In the genomic region with DNA sequence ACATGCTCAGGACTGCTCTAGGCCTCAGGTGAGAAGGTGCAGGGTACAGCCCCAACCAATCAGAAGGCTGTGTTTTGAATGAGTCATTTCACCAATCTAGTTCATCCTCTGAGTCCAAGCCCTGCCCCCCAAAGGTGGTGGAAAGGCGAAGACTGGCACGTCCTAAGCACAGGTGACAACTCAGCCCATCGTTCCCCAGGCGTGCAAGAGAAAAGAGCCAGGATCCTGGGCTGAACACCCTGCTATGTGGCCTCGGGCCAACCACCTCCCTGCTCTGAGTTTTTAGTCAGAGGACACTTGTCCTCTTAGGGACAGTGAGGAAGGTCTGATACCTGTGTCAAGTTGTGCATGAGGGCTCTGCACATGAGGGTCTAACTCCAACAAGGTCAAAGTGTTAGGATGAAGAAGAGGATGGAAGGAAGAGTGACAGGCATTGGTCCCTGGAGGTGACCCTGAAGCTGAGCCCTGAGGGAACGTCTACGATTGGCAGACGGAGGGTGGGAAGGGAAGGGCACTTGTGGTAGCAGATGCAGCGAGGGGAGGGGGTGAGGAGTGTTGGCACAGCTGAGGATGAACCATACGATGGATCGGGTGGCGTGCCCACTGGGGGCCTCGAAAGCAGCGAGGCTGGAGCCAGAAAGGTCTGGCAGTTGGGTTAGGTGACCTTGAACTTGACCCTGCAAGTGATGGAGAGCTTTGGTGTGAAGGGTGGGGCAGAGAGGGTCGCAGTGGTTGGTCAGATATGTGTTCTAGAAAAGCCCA, we compare ENCODE assay signal across 15 mouse cellular contexts.
A peak's percentile ranks its signal among the peaks of the same experiment; 100 is the strongest.
DNase-seq lines count a peak whose midpoint lies in the region; ATAC-seq lines count a peak whose summit lies in the region.
"Had no signal": no experiment of that assay in that cellular context is flagged by ENCODE, and none has a peak within 500 bp of the region (broad histone marks: within the 10 kb centered on the region; RNA-seq: fewer than 3 reads in every experiment).

No protein-coding gene starts in this region.

- no peaks in the 10 kb centered on the region for H3K36me3 ChIP-seq in heart, embryonic 13.5 days
- no peaks in the 10 kb centered on the region for H3K36me3 ChIP-seq in neural tube, embryonic 13.5 days
- H3K36me3 ChIP-seq in forebrain, embryonic 14.5 days (ENCODE audit: control insufficient read depth, insufficient read depth, low read length): no peaks in the 10 kb centered on the region
- H3K36me3 ChIP-seq: embryonic facial prominence, embryonic 15.5 days; kidney, embryonic 15.5 days; neural tube, embryonic 12.5 days had no signal

- H3K9me3 ChIP-seq in heart, embryonic 13.5 days: peaks cover 6% of the 10 kb centered on the region; the same call in 1 of the 2 replicates
- no peaks in the 10 kb centered on the region; the same call in 1 of the 2 replicates for H3K9me3 ChIP-seq in neural tube, embryonic 13.5 days
- H3K9me3 ChIP-seq in forebrain, embryonic 14.5 days (replicated peaks; ENCODE audit: control insufficient read depth, low read length): no peaks in the 10 kb centered on the region
- H3K9me3 ChIP-seq: embryonic facial prominence, embryonic 15.5 days; kidney, embryonic 15.5 days had no signal

- no peak overlapping the region for H3K4me3 ChIP-seq in heart, embryonic 13.5 days
- H3K4me3 ChIP-seq in neural tube, embryonic 13.5 days: no peak overlapping the region
- H3K4me3 ChIP-seq in forebrain, embryonic 14.5 days (ENCODE audit: low read depth, low read length): no peak overlapping the region
- H3K4me3 ChIP-seq: embryonic facial prominence, embryonic 15.5 days; kidney, embryonic 15.5 days; neural tube, embryonic 12.5 days had no signal

- ATAC-seq in heart, embryonic 13.5 days (ENCODE audit: extremely low read depth, insufficient number of reproducible peaks, low FRiP score, low TSS enrichment): no peak
- no peak for ATAC-seq in neural tube, embryonic 13.5 days (ENCODE audit: low read depth)
- ATAC-seq in forebrain, embryonic 14.5 days: no peak
- ATAC-seq in frontal cortex, adult (ENCODE audit: low TSS enrichment): no peak

- no peak for DNase-seq in heart, adult 18-20 months
- no peak for DNase-seq in neural tube, embryonic 10.5 days (ENCODE audit: extremely low spot score, low spot score)
- DNase-seq in forebrain, embryonic 14.5 days (ENCODE audit: low spot score): no peak
- no peak for DNase-seq in layer of hippocampus, postnatal 10 days (ENCODE audit: low spot score in 2 of 2)
- DNase-seq in frontal cortex, postnatal 36 days (ENCODE audit: low spot score in 2 of 2): no peak
- DNase-seq: heart, postnatal 36 days; lung, embryonic 14.5 days; thymus, postnatal 4 days had no signal

- no peak overlapping the region for H3K4me2 ChIP-seq in heart, embryonic 13.5 days
- H3K4me2 ChIP-seq in neural tube, embryonic 13.5 days: no peak overlapping the region
- no peak overlapping the region for H3K4me2 ChIP-seq in forebrain, embryonic 14.5 days (ENCODE audit: low read length)
- H3K4me2 ChIP-seq: embryonic facial prominence, embryonic 15.5 days; kidney, embryonic 15.5 days; lung, embryonic 14.5 days; neural tube, embryonic 12.5 days had no signal

- H3K4me1 ChIP-seq in heart, embryonic 13.5 days: peaks cover 16% of the 10 kb centered on the region
- H3K4me1 ChIP-seq in neural tube, embryonic 13.5 days (replicated peaks): peaks cover 17% of the 10 kb centered on the region
- peaks cover 5% of the 10 kb centered on the region for H3K4me1 ChIP-seq in forebrain, embryonic 14.5 days (ENCODE audit: control insufficient read depth, insufficient read depth, low read length)
- H3K4me1 ChIP-seq: embryonic facial prominence, embryonic 15.5 days; neural tube, embryonic 12.5 days had no signal

- 74% methylated on average over 15 of the region's 15 CpGs for WGBS in heart, embryonic 13.5 days
- WGBS in neural tube, embryonic 13.5 days: 75% methylated on average over 15 of the region's 15 CpGs
- WGBS in forebrain, embryonic 14.5 days: 66% methylated on average over 15 of the region's 15 CpGs

- H3K27ac ChIP-seq in heart, embryonic 13.5 days (replicated peaks): peak overlapping the region; percentile 69
- no peak overlapping the region for H3K27ac ChIP-seq in neural tube, embryonic 13.5 days (replicated peaks)
- H3K27ac ChIP-seq in forebrain, embryonic 14.5 days (ENCODE audit: low read depth, low read length): peak overlapping the region; percentile 58
- H3K27ac ChIP-seq: embryonic facial prominence, embryonic 15.5 days; kidney, embryonic 15.5 days; neural tube, embryonic 12.5 days; stomach, postnatal 0 days had no signal

- H3K27me3 ChIP-seq in heart, embryonic 13.5 days (replicated peaks): peaks cover 16% of the 10 kb centered on the region
- no peaks in the 10 kb centered on the region for H3K27me3 ChIP-seq in neural tube, embryonic 13.5 days
- H3K27me3 ChIP-seq in forebrain, embryonic 14.5 days (replicated peaks; ENCODE audit: control insufficient read depth, insufficient read depth, low read length): no peaks in the 10 kb centered on the region
- H3K27me3 ChIP-seq: neural tube, embryonic 12.5 days had no signal

- H3K9ac ChIP-seq in heart, embryonic 13.5 days: 0 out of 2 replicates have a peak overlapping the region, but pooled peaks have one; percentile 24
- H3K9ac ChIP-seq in neural tube, embryonic 13.5 days: peak overlapping the region; percentile 26; the same call in 1 of the 2 replicates
- H3K9ac ChIP-seq in forebrain, embryonic 14.5 days (ENCODE audit: low read length): no peak overlapping the region
- H3K9ac ChIP-seq: embryonic facial prominence, embryonic 15.5 days; kidney, embryonic 15.5 days; lung, embryonic 14.5 days; neural tube, embryonic 12.5 days had no signal
